Mouse (Mus musculus) left cerebral cortex, adult 2 months (tissue): ENCODE results near the gene Acvr1c. TPM values are rescaled to one million over a fixed set of nuclear protein-coding genes. Genes with fewer than 3 reads are reported as not detected.

ENCODE experiments used
- DNase-seq, 2 experiments: peaks; one replicate each; pipeline ENCODE4 v3.0.0; 2021 to 2022; ENCODE audit warnings: low spot score in 2 of 2, mixed read lengths in 1 of 2; ENCODE audit errors: extremely low spot score in 1 of 2
- H3K27ac ChIP-seq: fragments of 200-600 bp; 2 replicates; pipeline ENCODE4 v1.8.1; 2022
- H3K4me3 ChIP-seq: fragments of 200-600 bp; 2 replicates; pipeline ENCODE4 v1.8.1; 2022
- CTCF ChIP-seq: fragments of 200-600 bp; IDR thresholded peaks from 2 replicates; pipeline ENCODE4 v1.8.1; 2022; ENCODE audit warnings: antibody characterized with exemption, mild to moderate bottlenecking, moderate library complexity
- intact Hi-C: fragments of 180-260 bp; cut with DNase I; formaldehyde crosslinking; loops from one replicate; pipeline ENCODE4 v1.15.1; 2025
- total RNA-seq, 2 experiments: library from RNA; stranded (reverse); gene quantifications; 2 replicates each; pipeline ENCODE4 v1.2.3; 2021

Gene Acvr1c
- total RNA-seq, 2 experiments from 2014 or later: 26.5 to 26.7 TPM

DNA sequence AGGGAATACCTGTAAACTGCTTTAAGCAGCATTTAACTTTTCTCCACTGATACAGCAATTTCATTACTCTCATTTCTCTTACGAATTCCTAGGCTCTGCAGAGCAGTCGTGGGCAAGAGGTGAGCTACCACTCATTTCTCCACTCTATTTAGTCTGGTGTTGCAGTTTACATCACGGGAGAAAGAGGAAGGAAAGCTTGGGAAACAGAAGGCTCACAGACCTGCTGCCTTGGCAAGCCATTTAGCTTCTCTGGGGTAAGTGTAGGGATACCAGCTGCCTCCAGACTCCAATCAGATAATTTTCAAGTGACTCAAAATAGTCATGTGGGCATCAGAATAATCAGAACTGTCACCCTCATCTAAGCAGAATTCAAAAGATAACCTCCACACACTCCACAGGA, 76.6 kb downstream of the Acvr1c start:
- Histone ChIP-seq H3K4me3 (no peak overlapping the region), H3K27ac (no peak overlapping the region)
- no peak for DNase-seq
- no peak for TF ChIP-seq CTCF
- intact Hi-C loops: loop anchor here (5.0 kb wide), 1 partner anchor 224 kb away; no protein-coding TSS in a partner anchor

DNA sequence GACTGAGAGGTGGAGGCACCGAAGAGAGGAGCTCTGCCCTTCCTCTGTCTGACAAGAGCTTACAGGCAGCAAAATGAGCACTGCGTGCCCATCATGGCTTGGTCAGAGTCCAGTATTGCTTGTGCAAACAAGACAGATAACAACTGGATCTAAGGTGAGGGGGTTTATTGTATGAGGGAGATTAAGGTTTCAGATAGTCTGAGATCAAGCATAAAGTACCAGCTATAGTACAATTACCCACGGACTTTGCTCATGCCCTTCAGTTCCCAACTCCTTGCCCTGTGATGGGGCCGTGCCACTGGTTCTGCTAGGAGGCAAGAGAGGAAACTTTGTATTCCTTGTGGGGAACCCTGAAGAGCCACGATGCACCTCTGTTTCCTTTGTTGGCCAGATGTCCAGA, 78.5 kb downstream of the Acvr1c start:
- intact Hi-C loops: no loop called here
- Histone ChIP-seq H3K27ac (no peak overlapping the region), H3K4me3 (no peak overlapping the region)
- DNase-seq: no peak
- no peak for TF ChIP-seq CTCF

DNA sequence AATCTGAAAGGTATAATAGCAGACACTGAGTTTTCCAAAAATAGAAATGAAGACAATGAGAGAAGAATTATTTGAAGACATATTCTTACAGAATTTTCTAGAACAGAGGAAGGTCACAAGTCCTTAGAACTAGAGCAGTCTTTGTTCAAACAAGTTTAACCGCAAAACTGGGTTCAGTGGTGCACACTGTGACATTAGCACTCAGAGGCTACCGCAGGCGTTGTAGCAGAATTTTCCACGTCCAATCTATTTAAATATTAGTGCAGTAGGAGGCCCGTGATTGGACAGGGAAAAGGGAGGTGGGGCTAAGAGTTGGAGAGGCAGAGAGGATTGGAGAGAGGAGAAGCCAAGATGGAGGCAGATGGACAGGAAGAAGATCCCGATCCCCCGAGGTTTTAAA, 81.2 kb downstream of the Acvr1c start:
- Histone ChIP-seq H3K27ac (no peak overlapping the region), H3K4me3 (no peak overlapping the region)
- no peak for TF ChIP-seq CTCF
- no peak for DNase-seq
- intact Hi-C loops: no loop called here

DNA sequence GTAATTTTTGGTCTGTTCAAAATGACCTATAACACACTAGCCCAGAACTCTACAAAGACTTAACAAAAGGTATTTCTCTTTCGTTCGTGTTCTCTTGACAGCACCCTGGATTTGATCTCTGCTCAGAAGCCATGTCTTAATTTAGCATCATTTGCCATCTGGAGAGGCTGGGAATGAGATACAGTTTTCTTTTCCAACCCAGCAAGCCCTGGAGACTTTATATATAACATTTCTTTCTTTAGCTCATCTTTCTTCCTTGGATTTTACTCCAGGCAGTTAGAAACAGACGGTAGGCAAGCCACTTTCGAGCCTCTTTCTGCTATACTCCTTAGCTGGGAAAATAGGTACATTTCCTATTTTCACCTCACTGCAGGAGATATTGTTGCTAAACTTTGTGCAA, 117.1 kb downstream of the Acvr1c start:
- intact Hi-C loops: no loop called here
- no peak for TF ChIP-seq CTCF
- DNase-seq: no peak
- Histone ChIP-seq H3K4me3 (no peak overlapping the region), H3K27ac (peak overlapping the region; percentile 53; the same call in 1 of the 2 replicates)

DNA sequence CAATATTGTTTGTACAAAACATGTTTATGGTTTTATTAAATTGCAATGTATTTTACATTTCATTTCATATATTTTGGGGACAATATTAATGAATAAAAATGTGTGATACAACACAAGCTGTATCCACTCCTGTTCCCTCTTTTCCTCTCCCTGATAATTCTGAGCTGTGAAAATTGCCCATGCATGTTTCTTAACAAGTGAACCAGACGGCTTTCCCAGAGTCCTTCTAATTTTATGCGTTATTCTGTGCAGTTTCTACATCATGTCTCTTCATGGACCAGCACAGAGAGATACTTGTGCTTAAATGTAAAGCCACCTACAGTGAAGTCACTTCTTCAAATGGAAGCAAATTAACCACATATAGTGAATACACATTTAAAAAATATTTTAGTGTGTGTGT, 120.2 kb downstream of the Acvr1c start:
- Histone ChIP-seq H3K27ac (no peak overlapping the region), H3K4me3 (no peak overlapping the region)
- no peak for TF ChIP-seq CTCF
- DNase-seq: no peak
- intact Hi-C loops: no loop called here

Other genes with a start within 250 kb of the Acvr1c start
- under 1 TPM in 1 of 2 experiments, not detected in 1; 0.20 TPM for gene Cytip, start 162.4 kb downstream of the Acvr1c start, total RNA-seq
- not detected for gene Gm17409, start 112.2 kb upstream of the Acvr1c start, total RNA-seq
- gene Acvr1, start 209.3 kb upstream of the Acvr1c start, total RNA-seq: 10 to 100 TPM; 32.9 to 36.6 TPM
- gene Upp2, start 209.4 kb upstream of the Acvr1c start, total RNA-seq: 10 to 100 TPM; 26.7 to 33.8 TPM